Mouse (Mus musculus): ENCODE measurements around the gene Stmnd1. TPM values are rescaled to one million over a fixed set of nuclear protein-coding genes. Genes with fewer than 3 reads are reported as not detected.

Gene Stmnd1
- total RNA-seq (2023), result not detected

DNA sequence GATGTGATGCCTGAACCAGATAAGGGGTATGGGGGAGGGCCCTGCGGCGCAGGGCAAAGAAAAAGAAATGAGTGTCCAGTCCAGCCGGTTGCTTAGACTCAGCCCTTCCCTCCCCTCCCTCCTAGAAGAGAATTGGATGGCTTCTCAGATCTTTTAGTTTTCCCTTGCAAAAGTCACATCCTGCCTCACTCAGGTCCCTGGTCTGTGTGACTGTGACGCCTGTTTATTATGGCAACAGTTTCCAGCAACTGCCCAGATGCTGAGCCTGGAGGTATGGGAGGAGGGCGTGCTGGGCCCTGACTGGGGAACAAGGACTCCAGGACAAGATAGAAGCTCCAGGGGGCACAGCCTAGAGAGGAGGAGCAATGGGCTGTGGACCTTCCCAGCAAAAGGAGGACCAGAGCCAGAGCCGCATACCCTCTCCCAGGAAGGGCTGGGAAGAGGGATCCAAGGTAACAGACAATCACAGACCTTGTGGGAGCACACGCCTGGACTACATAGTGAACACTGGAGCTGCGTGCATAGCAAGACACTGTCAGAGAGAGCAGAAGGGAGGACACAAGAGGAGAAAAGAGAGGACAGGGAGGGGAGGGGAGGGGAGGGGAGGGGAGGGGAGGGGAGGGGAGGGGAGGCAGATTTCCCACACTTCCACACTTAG is at the start of gene Stmnd1:
Gene Stmnd1 (plus strand): TSS at position 269 of the 658 bp plus-strand sequence.

Other genes with a start within 250 kb of the Stmnd1 start
- gene Rbm24, start 144.7 kb downstream of the Stmnd1 start, total RNA-seq (2023), result not detected
- 5.3 TPM for gene Cap2, start 228.1 kb downstream of the Stmnd1 start, total RNA-seq (2023)

Measured in CD4-positive naive resting alpha-beta T cell, adult 57 days (primary cell).